Mouse (Mus musculus): ENCODE measurements around the gene Rnf121.

The Rnf121 gene

GRCm38 (mm10) chr7:102065046-102065891 is at the start of gene Rnf121, which contains the start of the genes Xndc1 and Xntrpc:
TSS of gene Rnf121 (minus strand) at chr7:102065469.
TSS of gene Xndc1 (plus strand) at chr7:102065511.
TSS of gene Xntrpc (plus strand) at chr7:102065713.
- peak; percentile 89 for DNase-seq (ENCODE audit: low read depth)

- DNase-seq (ENCODE audit: low read depth): no peak
Observed at GRCm38 (mm10) chr7:102113151-102113729, 48.0 kb upstream of the Rnf121 start.

GRCm38 (mm10) chr7:102109746-102110145 is 44.5 kb upstream of the Rnf121 start:
- no peak for DNase-seq (ENCODE audit: low read depth)

GRCm38 (mm10) chr7:102109171-102109570 is 43.9 kb upstream of the Rnf121 start, which contains the start of gene Art5:
TSS of gene Art5 (minus strand) at chr7:102109489.
- no peak for DNase-seq (ENCODE audit: low read depth)

DNA sequence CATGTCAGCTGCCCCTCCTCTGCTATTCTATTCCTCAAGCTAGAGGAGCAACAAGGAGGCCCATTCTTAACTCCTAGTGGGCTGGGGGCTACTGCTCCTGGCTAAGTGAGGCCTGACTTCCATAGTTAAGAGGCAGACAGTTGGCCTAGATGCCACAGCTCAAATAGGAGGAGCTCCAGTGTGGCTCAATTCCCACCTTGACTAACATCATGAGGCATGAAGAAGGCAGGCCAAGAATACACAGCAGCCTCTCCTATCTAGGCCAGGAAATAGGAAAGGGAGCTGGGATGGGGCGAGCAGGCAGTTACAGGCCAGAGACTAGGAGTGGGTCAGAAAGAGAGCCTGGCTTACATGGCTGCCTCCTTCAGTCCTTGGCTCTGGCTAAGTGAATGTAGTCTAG is 42.9 kb upstream of the Rnf121 start:
- DNase-seq (ENCODE audit: low read depth): no peak

DNA sequence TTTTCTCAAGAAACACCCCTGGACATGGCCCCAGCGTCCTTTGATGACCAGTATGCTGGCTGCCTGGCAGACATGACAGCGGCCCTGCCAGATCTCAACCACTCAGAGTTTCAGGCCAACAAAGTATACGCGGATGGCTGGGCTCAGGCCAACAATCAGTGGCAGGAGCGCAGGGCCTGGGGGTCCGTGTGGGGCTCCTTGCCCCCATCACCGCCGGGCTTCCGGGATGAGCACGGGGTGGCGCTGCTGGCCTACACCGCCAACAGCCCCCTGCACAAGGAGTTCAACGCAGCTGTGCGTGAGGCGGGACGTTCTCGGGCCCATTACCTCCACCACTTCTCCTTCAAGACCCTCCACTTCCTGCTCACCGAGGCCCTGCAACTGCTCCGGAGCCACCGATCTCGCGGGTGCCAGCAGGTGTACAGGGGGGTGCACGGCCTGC is 41.5 kb upstream of the Rnf121 start:
- DNase-seq (ENCODE audit: low read depth): no peak

DNA sequence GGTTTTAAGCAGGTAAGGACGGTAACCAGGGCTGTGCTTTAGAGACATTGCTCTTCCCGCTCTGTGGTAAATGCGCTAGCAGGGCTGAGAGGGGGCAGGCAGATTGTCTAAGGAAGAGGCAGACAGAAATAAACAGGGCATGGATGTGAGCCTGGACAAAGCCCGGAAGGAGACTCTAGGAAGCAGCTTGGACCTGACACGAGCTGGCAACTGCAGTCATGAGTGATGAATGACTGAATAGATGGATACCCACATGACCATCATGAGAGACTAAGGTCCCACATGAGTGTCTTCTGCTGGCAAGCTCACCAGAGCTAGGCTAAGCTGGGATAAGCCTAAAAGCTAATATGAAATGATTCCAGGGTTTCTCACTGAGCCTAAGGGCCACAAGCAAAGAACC is 38.9 kb upstream of the Rnf121 start:
- no peak for DNase-seq (ENCODE audit: low read depth)

DNA sequence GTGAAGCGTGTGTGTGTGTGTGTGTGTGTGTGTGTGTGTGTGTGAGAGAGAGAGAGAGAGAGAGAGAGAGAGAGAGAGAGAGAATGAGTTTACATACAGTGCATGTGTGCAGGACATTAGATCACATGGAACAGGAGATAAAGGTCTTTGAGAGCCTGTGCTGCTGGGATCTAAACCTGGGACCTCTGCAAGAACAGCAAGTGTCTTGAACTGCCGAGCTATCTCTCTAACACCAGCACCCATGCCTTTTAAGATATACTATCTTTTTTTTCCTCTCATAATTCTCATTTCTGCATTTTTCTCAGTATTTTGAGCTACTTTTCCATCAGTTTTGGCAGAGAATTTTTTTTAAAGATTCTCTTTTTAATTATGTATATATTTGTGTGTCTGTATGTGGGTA is 38.3 kb upstream of the Rnf121 start:
- DNase-seq (ENCODE audit: low read depth): no peak

GRCm38 (mm10) chr7:102102696-102103095 is 37.4 kb upstream of the Rnf121 start:
- DNase-seq (ENCODE audit: low read depth): no peak

- no peak for DNase-seq (ENCODE audit: low read depth)
Observed at GRCm38 (mm10) chr7:102102241-102102640, 37.0 kb upstream of the Rnf121 start.

GRCm38 (mm10) chr7:102101487-102101886 is 36.2 kb upstream of the Rnf121 start, which contains the start of gene Art1:
TSS of gene Art1 (plus strand) at chr7:102101743.
- DNase-seq (ENCODE audit: low read depth): no peak

GRCm38 (mm10) chr7:102100868-102101267 is 35.6 kb upstream of the Rnf121 start:
- DNase-seq (ENCODE audit: low read depth): no peak

- no peak for DNase-seq (ENCODE audit: low read depth)
Observed at GRCm38 (mm10) chr7:102099760-102100661, 34.7 kb upstream of the Rnf121 start.

DNA sequence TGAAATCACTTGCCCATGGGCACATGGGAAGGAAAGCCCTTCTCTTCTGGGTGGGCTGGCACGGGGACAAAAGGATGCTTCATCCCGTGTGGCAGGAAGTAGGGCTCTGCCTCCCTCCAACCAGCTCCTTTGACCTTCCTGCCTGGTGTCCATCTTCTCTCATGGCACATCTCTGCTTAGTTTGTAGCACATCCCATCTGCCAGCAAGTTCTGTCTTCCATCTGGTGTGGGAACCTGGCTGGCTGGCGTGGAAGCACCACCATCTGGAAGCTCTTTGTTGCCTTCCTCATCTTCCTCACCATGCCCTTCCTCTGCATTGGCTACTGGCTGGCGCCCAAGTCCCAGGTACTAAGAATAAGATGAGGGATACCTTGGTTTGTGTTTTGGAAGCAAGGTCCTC is 22.1 kb upstream of the Rnf121 start:
- DNase-seq (ENCODE audit: low read depth): no peak

- no peak for DNase-seq (ENCODE audit: low read depth)
Observed at GRCm38 (mm10) chr7:102084041-102084696, 18.9 kb upstream of the Rnf121 start.

DNA sequence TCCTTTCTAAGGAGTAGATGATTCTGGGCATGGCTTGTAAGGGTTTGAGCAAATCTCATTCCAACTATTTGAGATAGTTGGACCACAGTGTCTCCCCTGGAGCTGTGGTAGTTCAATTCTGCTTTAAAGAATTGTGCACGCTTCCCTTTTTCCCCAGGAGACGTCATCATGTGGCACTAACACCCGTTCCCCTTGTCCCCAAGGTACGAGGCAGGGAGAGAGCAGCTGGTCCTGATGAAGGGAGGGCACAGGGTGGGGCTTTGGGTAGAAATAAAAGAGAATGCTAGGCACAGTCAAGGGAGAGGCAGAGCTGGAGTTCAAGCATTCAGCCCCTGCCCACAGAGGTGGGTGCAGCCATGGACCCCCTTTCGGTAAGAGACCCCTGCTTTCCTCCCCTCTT is 17.5 kb upstream of the Rnf121 start, which contains the start of gene Trpc2:
Gene Trpc2 (plus strand): TSS at position 301 of the 400 bp plus-strand sequence.
- DNase-seq (ENCODE audit: low read depth): no peak

- DNase-seq (ENCODE audit: low read depth): no peak
Observed at GRCm38 (mm10) chr7:102081784-102082183, 16.5 kb upstream of the Rnf121 start.

DNA sequence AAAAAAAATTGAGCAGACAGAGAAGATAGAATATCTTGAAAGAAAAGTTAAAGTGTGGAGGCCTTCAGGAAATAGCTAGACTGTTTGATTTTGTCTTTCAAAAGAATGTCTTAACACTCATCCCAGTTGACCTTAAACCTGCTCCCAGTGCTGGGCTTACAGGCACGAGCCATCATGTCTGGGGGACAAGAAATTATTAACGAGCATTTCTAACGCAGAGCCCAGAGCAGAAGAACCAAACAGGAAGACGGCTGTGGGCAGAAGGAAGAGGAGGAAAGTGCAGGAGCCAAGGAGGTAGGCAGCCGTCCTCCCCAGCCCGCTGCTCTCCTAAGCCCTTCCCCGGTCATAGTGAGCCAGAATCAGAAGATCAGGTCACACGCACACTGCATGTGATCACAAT is 15.0 kb upstream of the Rnf121 start:
- DNase-seq (ENCODE audit: low read depth): no peak

DNA sequence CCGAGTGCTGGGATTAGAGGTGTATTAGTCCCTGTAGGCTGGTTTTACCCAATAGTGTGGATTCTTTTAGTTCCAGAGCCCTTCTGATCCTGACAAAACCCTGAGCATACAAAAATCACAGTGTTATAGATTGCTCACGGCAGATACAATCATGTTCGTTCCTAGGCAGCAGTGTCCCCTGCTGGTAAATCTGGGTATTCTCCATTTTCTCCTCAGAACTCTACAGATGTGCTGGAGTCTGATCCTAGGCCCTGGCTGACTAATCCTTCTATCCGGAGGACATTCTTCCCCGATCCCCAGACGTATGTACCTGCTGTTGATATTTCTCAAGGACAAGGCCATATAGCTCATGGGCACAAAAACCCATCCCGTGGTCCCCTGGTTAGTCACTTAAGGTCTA is 13.2 kb upstream of the Rnf121 start:
- peak; percentile 36 for DNase-seq (ENCODE audit: low read depth)

- no peak for DNase-seq (ENCODE audit: low read depth)
Observed at GRCm38 (mm10) chr7:102076714-102077296, 11.5 kb upstream of the Rnf121 start.

- no peak for DNase-seq (ENCODE audit: low read depth)
Observed at GRCm38 (mm10) chr7:102066363-102066762, 1.1 kb upstream of the Rnf121 start.
